Mouse (Mus musculus) MEL-GATA-1-ER (cell line): ENCODE measurements around the gene Rasd1.
"Not testable (repeated sequence)": the region's sequence is repeated elsewhere in the genome, so short reads cannot be mapped to it uniquely, and the experiment has no call there.

ENCODE experiments used
- DNase-seq: peaks from one replicate; pipeline ENCODE4 v3.0.0-alpha.2; 2012; ENCODE audit warnings: low read depth; ENCODE audit errors: extremely low read depth

The Rasd1 gene

DNA sequence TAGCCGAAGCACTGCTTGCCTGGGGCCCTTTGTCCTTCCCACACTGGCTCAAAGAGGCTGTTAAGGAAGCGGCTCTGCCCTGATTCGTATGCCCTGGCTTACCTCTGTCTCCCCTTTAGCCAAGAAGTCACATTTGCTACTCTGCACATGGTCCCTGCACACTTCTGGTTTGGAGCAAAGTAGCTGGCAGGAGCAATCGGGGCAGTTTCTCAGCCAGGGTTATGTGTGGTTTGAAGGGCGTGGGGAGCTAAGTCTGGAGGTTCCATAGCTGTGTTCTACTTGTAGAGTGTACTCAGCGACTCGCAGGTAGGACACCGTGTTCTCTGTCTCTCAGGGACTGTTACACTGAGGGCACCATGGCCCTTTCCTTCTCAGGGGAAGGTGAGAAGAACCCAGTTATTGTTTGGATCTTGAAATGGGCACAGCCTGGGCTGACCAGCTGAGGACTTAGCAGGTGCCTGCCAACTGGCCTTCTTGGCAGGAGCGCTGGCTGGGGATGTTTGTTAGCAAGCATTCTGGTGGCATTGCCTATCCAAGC is 3.3 kb downstream of the Rasd1 start:
- no peak for DNase-seq

DNA sequence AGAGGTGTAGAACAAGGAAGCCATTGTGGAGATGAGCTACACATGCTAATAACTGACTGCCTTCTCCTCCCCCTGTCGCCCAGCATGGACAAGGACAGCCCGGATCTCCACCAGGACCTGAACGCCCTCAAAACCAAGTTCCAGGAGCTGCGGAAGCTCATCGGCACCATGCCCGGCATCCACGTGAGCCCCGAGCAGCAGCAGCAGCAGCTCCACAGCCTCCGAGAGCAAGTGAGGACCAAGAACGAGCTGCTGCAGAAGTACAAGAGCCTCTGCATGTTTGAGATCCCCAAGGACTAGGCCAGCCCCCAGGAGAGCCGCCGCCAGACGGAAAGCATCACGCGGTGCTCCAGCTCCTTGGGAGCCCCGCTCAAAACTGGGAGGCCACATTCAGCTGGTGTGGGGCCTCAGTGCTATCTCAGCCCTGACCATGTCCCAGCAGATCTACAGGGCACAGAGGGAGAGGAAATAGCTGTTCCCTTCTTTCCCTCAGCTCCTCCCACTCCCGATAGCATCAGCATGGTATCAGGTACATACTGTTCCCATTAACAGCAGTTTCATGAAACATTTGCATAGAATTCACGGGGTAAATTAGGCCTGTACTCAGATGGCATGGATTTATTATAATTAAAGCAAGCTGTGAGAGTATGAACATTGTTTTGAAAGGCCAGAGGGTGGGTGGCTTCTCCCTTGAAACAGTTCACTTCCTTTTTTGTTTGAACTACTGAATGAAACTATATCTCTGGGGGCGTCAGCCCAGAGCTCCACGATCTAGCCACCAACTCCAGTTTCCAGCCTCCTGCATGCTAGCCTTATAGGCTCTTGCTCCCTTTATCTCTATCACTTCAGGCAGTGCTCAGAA is 4.0 kb downstream of the Rasd1 start:
- DNase-seq = no peak

DNA sequence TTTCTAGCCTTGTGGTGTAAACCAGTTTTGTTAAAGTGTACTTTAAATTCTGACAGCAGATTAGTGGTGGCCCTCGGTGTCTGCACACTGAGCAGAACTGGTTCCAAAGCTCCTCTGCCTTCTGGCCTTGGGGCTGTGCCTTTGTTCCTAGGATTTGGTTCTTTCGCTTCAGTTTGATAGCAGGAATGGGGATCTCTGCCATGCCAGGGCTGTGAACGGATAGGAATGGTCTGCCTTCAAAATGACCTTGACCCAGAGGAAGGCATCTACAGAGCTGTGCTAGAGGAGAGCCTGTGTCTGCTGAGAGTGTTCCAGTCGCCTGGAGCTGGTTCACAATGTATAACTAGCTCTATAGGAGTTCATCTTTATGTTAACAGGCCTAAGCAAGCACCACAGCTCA is 5.3 kb downstream of the Rasd1 start:
- no peak for DNase-seq

DNA sequence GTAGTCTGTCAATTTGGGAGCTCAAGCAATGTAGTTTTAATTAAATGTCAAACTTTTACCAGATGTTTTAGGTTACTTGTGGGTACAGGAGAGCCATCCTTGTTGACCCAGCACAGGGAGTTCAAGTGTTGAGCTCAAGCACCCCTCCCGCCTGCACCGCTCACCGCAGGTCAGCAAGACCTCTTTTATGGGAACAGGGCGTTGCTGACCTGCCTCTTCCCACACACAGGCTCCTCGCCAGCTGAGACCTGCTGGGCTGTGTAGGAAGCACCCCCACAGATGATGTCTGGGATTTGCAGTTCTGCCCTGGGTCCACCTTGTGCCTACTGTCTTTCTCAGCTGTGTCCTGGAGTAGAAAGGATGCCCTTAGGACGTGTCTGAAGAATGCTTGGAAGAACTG is 8.0 kb downstream of the Rasd1 start:
- DNase-seq = no peak

DNA sequence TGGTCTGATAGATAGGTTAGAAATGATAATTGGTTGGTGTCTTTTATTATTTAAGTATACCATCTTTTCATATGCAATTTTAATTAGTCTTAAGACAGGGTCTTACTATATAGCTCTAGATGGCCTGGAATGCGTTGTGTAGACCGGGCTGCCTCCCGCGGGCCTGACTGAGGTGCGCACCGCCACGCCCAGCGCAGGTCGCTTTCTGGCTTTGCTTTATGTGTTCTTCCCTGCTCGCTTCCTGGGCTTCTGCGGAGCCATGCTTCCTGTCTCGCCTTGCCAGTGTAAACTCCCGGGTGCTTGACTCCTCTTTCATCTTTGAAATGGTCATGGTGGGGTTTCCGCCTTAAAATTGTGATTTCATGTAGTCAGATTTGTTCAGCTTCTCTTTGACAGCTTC is 11.9 kb downstream of the Rasd1 start:
- no peak for DNase-seq

DNA sequence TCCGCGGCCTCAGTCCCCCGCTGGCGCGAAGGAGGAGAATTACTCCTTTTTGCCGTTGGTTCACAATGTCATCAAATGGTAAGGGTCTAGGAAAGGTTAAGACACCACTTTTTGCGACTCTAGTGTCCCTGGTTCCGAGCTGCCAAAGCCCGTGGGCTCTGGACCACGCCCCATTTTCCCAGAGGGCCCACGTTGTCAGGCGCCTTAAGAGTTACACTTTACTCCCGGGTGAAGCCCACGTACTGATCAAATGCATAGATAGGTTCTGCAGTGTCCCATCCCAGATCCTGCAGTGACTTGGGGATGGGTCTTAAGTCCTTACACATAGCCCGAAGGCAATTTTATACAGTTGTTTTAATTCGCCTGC is 16.4 kb downstream of the Rasd1 start:
- DNase-seq = no peak

DNA sequence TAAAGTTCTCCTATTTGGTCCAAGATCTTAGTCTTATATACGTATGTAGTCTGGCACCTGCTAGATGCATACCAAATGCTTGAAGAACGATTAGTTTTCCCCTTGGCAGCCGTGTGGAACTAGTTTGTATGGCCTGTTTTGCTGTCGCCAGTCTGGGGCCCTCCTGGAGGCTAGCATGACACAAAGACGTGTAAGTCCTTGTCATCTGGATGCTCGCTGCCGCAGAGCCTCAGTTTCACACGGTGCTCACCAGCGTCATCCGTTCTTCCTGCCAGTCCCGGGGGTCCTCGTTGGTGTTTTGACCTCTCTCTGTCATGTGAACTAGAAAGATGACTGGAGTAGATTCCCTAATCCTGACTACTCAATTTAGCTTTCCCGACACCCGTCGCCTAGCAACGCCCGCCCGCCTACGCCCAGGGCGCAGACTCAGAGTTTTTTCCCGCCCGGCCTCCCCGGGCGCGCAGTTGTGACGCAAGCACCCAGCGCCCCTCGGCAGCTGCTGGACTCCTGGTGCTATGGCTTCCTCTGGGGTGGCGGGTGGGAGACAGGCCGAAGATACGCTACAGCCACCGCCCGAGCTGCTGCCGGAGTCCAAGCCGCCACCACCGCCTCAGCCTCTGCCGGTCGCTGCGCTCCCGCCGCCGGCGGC is 16.9 kb downstream of the Rasd1 start, which contains the start of gene Med9:
Gene Med9, plus strand, starts transcription at position 455 of the 649 bp plus-strand sequence.
- peak; percentile 70 for DNase-seq

DNA sequence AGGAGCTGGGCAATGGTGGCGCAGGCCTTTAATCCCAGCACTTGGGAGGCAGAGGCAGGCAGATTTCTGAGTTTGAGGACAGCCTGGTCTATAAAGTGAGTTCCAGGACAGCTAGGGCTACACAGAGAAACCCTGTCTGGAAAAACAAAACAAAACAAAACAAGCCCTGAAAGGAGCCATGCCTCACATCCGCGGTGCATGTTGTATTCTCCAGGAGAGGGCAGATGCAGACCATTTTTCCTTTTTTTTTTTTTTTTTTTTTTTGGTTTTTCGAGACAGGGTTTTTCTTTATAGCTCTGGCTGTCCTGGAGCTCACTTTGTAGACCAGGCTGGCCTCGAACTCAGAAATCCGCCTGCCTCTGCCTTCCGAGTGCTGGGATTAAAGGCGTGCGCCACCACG is 19.9 kb downstream of the Rasd1 start:
- not testable (repeated sequence) for DNase-seq

DNA sequence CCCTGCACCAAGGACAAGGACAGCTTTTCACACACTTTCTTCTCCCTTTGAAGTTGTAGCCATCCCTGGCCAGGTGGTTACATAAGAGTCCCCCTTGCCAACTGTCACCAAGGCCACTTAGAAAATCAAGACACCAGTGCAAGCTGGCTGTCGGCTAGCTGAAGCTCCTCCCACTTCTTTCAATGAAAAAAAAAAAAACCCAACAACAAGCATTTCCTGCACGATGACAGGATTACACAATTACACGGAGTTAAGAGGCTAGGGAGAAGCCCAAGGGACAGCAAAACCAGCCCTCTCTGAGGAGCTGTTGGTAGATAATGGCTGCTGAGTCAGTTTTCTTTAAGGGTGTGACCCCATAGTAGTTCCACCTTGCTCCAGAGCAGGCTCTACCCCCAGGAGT is 23.4 kb downstream of the Rasd1 start:
- DNase-seq = peak; percentile 74

DNA sequence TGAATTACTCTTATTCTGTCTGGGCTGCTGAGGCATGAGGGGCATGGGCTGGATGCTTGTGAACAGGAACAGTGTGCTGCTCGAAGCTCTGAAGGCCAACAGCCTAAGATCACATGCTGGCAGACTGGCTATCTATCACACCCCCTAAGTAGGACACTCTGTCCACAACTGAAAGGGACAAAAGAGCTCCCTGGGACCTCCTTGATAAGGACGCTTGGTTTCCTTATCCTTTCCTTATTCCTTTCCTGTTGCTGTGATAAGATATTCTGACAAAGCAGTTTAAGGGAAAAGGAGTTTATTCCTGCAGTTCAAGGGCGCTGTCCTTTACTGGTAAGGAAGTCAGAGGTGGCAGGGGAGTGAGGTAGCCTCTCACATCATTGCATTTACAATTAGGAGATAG is 24.1 kb downstream of the Rasd1 start:
- no peak for DNase-seq

DNA sequence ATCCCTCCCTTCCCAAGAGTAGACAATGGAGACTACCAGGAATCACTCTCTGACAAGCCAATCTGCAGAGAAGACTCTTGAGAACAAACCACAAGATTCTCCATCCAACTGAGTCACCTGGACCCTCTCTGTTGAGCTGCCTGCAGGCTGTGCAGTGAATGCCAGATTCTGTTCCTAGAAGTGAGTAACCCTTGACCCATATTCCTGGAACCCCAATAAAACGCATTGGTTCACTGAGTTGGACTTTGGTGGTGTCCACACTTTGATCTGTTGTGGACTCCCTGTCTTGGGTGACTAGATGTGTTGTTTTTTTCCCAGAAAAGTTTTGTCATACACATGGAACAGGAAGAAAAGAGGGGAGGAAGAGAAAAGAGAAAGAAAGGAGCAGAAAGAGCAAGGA is 24.9 kb downstream of the Rasd1 start:
- DNase-seq = no peak

DNA sequence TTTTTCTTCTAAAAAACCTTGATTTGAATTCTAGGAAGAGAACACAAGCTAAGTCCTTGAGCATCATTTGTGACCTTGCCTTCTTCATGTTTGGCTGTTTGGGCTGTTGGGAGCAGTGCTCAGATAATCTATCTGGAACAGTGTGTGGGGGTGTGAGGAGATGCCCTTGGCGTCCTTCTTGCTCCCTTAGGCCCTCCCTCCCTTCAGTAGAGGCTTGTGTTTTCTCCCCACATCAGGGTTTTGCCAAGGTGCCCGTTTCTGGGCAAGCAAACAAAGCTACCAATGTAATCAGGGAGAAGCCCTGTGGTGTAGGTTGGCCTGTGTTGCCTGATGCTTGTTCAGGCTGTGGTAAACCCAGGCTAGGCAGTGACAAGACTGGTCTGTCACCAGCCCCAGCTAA is 27.1 kb downstream of the Rasd1 start:
- no peak for DNase-seq

DNA sequence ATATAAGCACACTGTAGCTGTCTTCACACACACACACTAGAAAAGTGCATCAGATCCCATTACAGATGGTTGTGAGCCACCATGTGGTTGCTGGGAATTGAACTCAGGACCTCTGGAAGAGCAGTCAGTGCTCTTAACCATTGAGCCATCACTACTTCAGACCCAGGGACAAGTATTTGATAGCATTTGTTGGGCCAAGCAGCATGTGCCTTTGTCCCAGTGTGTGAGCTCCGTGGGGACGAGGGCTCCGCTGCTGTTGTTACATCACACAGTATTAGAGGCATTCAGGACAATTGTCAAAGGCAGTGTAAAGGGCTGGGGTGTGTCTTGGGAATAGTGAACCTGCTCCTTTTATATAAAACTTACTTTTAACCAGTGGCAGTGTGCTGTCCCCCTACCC is 27.7 kb downstream of the Rasd1 start:
- DNase-seq = no peak

DNA sequence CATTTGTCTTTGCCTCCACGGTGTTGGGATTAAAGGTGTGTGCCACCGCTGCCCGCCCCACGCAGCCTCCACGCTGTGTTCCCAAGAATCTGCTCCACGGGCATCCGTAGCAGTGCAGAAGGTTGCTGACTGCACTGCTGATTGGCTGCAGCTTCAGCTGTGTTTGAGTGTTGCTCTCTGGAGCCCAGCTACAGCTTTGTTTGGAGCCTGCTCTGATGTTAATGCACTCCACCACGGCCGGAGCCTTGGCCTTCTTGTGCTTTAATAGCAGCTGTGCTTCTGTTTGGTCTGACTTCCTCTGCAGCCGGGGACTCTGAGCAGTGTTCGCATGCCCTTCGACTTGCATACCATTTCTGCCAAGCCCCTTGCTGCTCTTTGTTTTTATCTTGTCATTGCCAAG is 30.8 kb downstream of the Rasd1 start:
- DNase-seq = no peak

DNA sequence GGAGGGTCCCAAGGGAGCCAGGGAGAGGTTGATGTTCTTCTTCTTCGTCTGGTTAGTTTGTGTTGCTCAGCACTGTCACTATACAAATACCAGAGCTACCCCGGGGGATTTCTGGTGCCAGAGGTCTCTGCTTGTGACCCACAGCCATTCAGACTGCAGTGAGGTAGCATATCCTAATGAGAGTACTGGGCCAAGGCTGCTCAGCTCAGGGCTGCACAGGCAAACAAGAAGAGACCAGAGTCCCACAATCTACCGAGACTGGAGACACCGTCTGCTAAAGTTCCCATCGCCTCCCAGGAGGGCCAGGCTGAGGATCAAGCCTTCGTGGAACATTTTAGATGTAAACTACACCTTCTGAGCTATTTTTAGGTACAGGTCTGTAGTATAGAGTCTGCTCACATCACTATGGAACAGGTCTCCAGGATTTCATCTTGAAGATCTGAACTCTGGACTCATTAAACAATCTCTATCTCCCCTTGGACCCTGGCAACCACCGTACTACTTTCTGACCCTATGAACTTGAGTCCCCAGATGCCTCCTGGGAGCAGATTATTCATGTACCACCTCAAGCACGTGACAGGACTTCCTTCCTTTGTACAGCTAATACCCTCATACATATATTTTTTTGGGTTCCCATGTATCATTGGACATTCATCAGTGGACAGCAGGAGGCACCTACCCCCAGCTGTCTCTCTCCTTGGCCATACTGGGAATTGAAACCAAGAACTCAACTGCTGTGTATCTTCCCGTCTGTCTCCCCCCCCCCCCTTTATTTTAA is 32.0 kb downstream of the Rasd1 start:
- no peak for DNase-seq

DNA sequence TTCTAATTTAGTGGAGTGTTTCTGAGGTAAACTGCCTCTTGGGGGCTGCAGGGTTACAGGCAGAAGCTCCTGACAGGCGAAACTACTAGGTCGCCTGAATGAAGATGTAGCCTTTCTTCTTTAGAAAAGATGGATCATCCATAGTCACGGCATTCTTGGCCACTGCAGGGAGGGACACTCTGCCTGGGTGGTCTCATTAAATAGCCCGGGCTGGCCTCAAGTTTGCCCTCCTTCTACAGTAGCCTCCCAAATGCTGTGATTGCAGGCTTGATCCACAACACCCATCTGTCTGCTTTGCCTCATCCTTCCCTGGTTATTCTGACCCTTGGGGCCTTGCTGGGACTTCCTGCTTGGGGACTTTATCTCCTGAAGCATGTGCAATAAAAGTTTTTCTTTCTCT is 34.7 kb downstream of the Rasd1 start:
- no peak for DNase-seq

DNA sequence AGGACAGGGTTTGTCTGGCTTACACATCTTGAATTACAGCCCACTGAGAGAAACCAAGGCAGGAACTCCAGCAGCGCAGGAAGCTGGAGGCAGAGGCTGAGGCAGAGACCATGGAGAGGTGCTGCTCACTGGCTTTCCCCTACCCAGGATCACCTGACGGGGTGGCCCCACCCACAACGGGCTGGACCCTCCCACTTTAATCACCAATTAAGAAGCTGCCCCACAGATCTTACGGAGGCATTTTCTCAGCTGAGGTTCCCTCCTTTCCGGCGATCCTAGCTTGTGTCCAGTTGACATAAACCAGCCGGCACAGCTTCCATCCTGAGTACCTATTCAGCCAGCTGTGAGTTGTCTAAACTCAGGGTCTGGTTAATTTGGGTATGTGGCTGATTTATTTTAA is 43.5 kb downstream of the Rasd1 start:
- no peak for DNase-seq

DNA sequence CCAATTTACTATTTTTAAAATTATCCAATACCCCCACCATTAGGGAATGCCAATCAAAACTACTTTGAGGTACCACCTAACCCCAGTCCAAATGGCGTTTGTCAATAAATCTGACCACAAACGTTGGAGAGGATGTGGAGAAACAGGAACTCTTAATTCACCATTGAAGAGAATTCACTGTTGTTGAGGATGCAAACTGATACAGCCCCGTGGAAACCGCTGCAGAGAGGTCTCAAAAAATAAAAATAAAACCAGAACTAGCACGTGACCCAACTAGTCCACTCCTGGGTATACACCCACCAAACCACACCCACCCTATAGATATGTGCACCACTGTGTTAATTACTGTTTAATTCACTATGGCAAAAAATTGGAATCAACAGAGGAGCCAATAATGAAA is 44.4 kb downstream of the Rasd1 start:
- no peak for DNase-seq

DNA sequence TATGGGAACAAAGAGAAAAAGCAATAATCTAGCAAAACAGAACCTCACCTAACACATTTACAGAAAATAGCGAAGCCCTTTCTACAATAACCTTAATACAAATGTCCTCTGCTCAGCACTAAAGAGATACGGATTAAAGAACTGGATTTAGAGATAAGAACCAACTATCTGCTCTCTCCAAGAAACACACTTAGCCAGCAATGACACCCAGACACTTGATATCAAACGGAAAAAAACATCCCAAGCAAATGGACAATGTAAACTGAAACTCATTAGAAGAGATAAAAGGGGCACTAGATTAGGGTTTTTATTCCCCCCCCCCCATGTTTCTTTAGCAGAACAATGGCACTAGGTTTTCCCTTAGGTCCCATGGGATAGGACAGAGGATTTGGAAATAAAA is 45.3 kb downstream of the Rasd1 start:
- DNase-seq = no peak

DNA sequence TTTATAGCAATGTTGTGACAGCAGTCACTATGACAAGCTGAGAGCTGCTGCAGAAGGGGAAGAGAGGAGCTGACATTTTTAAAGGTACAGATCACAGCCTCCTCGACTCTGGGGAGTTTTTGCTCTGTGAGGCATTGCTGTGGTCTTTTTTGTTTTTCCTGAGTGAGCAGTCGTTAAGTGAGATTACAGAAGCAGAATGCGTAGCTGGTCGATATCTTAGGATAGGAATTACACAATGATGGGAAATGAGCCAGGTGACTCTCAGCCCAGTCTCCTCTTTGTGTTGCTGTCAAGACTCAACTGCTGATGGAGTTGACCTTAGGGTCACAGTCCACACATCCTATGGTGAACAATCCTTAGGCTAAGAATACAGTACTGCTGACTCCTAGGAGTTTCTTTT is 46.7 kb downstream of the Rasd1 start:
- no peak for DNase-seq

DNA sequence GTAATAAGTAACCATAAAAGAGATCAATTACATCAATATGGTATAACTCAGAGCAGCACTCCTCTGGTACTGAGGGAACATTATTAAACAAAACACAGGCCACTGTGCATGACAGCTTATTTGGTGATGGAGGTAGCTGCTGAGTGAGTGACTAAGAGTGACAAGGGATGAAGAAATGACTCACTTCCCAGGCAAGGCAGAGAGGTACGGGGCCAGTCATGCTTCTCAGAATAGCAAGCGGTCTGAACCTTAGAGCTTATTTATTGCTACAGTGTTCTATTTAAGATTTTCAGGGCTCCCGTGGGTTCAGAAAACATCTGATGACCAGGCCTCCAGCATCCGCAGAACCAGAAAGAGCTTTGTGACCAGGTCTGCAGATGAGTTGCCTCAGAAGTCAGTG is 51.0 kb downstream of the Rasd1 start:
- DNase-seq = no peak
